21 mouse cellular contexts compared by ENCODE assay signal in the genomic region with DNA sequence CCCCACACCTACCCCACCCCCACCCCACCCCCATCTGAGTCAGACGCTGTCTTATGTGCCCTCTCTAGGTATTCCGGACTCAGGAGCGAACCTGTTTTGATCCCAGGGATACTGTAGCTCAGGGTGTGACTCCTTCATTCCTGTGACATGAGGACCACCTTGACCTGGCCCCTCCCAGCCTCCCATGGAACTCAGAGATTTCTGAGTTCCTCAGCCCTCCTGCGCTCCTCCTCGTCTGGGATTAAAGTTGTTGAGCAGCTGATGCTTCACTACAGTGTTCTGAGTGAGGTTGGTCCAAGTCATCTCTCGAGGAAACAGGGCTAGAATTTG. TPM values are rescaled to one million over a fixed set of nuclear protein-coding genes. Genes with fewer than 3 reads are reported as not detected.
DNase-seq lines count a peak whose midpoint lies in the region; ATAC-seq and TF ChIP-seq lines count a peak whose summit lies in the region.
"Had no signal": no experiment of that assay in that cellular context is flagged by ENCODE, and none has a peak within 500 bp of the region (broad histone marks: within the 10 kb centered on the region; RNA-seq: fewer than 3 reads in every experiment).

No protein-coding gene starts in this region.

- ATAC-seq in forebrain, embryonic 15.5 days (replicated peaks) = no peak
- no peak for ATAC-seq in forebrain, postnatal 0 days
- peak; percentile 41 for ATAC-seq in lung, postnatal 0 days
- ATAC-seq in embryonic facial prominence, embryonic 13.5 days (ENCODE audit: insufficient number of reproducible peaks, insufficient read depth, low FRiP score, low TSS enrichment, low read depth) = 0 out of 2 replicates have a peak, but pooled peaks have one; percentile 56
- no peak for ATAC-seq in hindbrain, embryonic 14.5 days (ENCODE audit: low FRiP score)
- ATAC-seq: activated CD4-positive, CD25-positive, alpha-beta regulatory T cell, adult 4 months; CD4-positive, CD25-positive, alpha-beta regulatory T cell, adult 4 months; Patski had no signal

- peaks cover 32% of the 10 kb centered on the region for H3K4me1 ChIP-seq in forebrain, embryonic 15.5 days
- no peaks in the 10 kb centered on the region for H3K4me1 ChIP-seq in forebrain, postnatal 0 days (ENCODE audit: insufficient read depth)
- no peaks in the 10 kb centered on the region for H3K4me1 ChIP-seq in lung, postnatal 0 days (ENCODE audit: insufficient read depth, low read depth, low read length)
- peaks cover 23% of the 10 kb centered on the region for H3K4me1 ChIP-seq in embryonic facial prominence, embryonic 13.5 days
- H3K4me1 ChIP-seq in hindbrain, embryonic 14.5 days (replicated peaks; ENCODE audit: control insufficient read depth, insufficient read depth, low read length) = peaks cover 36% of the 10 kb centered on the region

- DNase-seq in forebrain, postnatal 0 days = no peak
- DNase-seq in lung, postnatal 0 days (ENCODE audit: low spot score) = no peak
- no peak for DNase-seq in lung, postnatal 25 days (ENCODE audit: low spot score)
- DNase-seq in liver = no peak
- DNase-seq in hindbrain, embryonic 14.5 days (ENCODE audit: low spot score) = no peak
- DNase-seq: adrenal gland, adult 8-10 months; cerebellum, adult 18-20 months; gastrocnemius, postnatal 36 days; kidney, adult 11 months; kidney, postnatal 36 days; thymus, adult 18-20 months; thymus, postnatal 36 days had no signal

- no peak for TF ChIP-seq EP300 in lung, postnatal 0 days (IDR thresholded peaks at IDR 0.05)

- peak overlapping the region; percentile 64; the same call in 1 of the 2 replicates for H3K27ac ChIP-seq in forebrain, embryonic 15.5 days (replicated peaks)
- H3K27ac ChIP-seq in forebrain, postnatal 0 days (ENCODE audit: low read depth, low read length) = no peak overlapping the region
- H3K27ac ChIP-seq in lung, postnatal 0 days (ENCODE audit: low read length) = no peak overlapping the region
- no peak overlapping the region for H3K27ac ChIP-seq in embryonic facial prominence, embryonic 13.5 days
- no peak overlapping the region for H3K27ac ChIP-seq in hindbrain, embryonic 14.5 days
- H3K27ac ChIP-seq: kidney, embryonic 15.5 days had no signal

- TF ChIP-seq CTCF in forebrain, postnatal 0 days (IDR thresholded peaks at IDR 0.05; ENCODE audit: low read depth) = no peak
- TF ChIP-seq CTCF in lung, postnatal 0 days (IDR thresholded peaks at IDR 0.05) = no peak

- H3K9me3 ChIP-seq in forebrain, embryonic 15.5 days = no peaks in the 10 kb centered on the region
- peaks cover under 1% of the 10 kb centered on the region; the same call in 1 of the 2 replicates for H3K9me3 ChIP-seq in forebrain, postnatal 0 days (ENCODE audit: low read length)
- H3K9me3 ChIP-seq in lung, postnatal 0 days (ENCODE audit: low read length) = no peaks in the 10 kb centered on the region
- H3K9me3 ChIP-seq in embryonic facial prominence, embryonic 13.5 days = no peaks in the 10 kb centered on the region
- peaks cover under 1% of the 10 kb centered on the region; the same call in 1 of the 2 replicates for H3K9me3 ChIP-seq in hindbrain, embryonic 14.5 days (ENCODE audit: control insufficient read depth, low read length)
- H3K9me3 ChIP-seq: kidney, embryonic 15.5 days; neural tube, embryonic 13.5 days had no signal

- H3K9ac ChIP-seq in forebrain, embryonic 15.5 days (replicated peaks) = no peak overlapping the region
- H3K9ac ChIP-seq in forebrain, postnatal 0 days = no peak overlapping the region
- H3K9ac ChIP-seq in lung, postnatal 0 days (replicated peaks; ENCODE audit: low read depth) = no peak overlapping the region
- no peak overlapping the region for H3K9ac ChIP-seq in embryonic facial prominence, embryonic 13.5 days
- H3K9ac ChIP-seq in hindbrain, embryonic 14.5 days = no peak overlapping the region
- H3K9ac ChIP-seq: kidney, embryonic 15.5 days; neural tube, embryonic 13.5 days had no signal

- WGBS in forebrain, embryonic 15.5 days = 90% methylated on average over 6 of the region's 6 CpGs
- WGBS in forebrain, postnatal 0 days = 91% methylated on average over 6 of the region's 6 CpGs
- WGBS in lung, postnatal 0 days = 78% methylated on average over 6 of the region's 6 CpGs
- WGBS in embryonic facial prominence, embryonic 13.5 days = 64% methylated on average over 6 of the region's 6 CpGs
- WGBS in hindbrain, embryonic 14.5 days = 89% methylated on average over 6 of the region's 6 CpGs

- no peaks in the 10 kb centered on the region for H3K27me3 ChIP-seq in forebrain, embryonic 15.5 days
- H3K27me3 ChIP-seq in forebrain, postnatal 0 days (ENCODE audit: insufficient read depth, low read length) = no peaks in the 10 kb centered on the region
- H3K27me3 ChIP-seq in lung, postnatal 0 days (replicated peaks; ENCODE audit: insufficient read depth, low read length) = no peaks in the 10 kb centered on the region
- H3K27me3 ChIP-seq in embryonic facial prominence, embryonic 13.5 days = no peaks in the 10 kb centered on the region
- no peaks in the 10 kb centered on the region for H3K27me3 ChIP-seq in hindbrain, embryonic 14.5 days (ENCODE audit: control insufficient read depth, insufficient read depth, low read length)
- H3K27me3 ChIP-seq: kidney, embryonic 15.5 days; neural tube, embryonic 13.5 days; Patski had no signal

- H3K4me2 ChIP-seq in forebrain, embryonic 15.5 days (replicated peaks) = no peak overlapping the region
- no peak overlapping the region for H3K4me2 ChIP-seq in forebrain, postnatal 0 days (ENCODE audit: low read depth)
- no peak overlapping the region for H3K4me2 ChIP-seq in lung, postnatal 0 days (replicated peaks; ENCODE audit: low read depth, low read length)
- no peak overlapping the region for H3K4me2 ChIP-seq in embryonic facial prominence, embryonic 13.5 days
- no peak overlapping the region for H3K4me2 ChIP-seq in hindbrain, embryonic 14.5 days (replicated peaks)
- H3K4me2 ChIP-seq: kidney, embryonic 15.5 days; neural tube, embryonic 13.5 days had no signal

- H3K4me3 ChIP-seq in forebrain, embryonic 15.5 days = no peak overlapping the region
- H3K4me3 ChIP-seq in forebrain, postnatal 0 days (ENCODE audit: low read depth, low read length) = no peak overlapping the region
- H3K4me3 ChIP-seq in lung, postnatal 0 days (ENCODE audit: low read depth, low read length) = no peak overlapping the region
- H3K4me3 ChIP-seq in embryonic facial prominence, embryonic 13.5 days = no peak overlapping the region
- no peak overlapping the region for H3K4me3 ChIP-seq in hindbrain, embryonic 14.5 days (replicated peaks; ENCODE audit: low read length)
- H3K4me3 ChIP-seq: kidney, embryonic 15.5 days; myocyte; neural tube, embryonic 13.5 days had no signal

- no peaks in the 10 kb centered on the region for H3K36me3 ChIP-seq in forebrain, embryonic 15.5 days
- H3K36me3 ChIP-seq in forebrain, postnatal 0 days (ENCODE audit: insufficient read depth) = no peaks in the 10 kb centered on the region
- no peaks in the 10 kb centered on the region for H3K36me3 ChIP-seq in lung, postnatal 0 days (ENCODE audit: insufficient read depth, low read length)
- no peaks in the 10 kb centered on the region for H3K36me3 ChIP-seq in embryonic facial prominence, embryonic 13.5 days
- no peaks in the 10 kb centered on the region for H3K36me3 ChIP-seq in hindbrain, embryonic 14.5 days (replicated peaks; ENCODE audit: control insufficient read depth, insufficient read depth)
- H3K36me3 ChIP-seq: G1E; kidney, embryonic 15.5 days; neural tube, embryonic 13.5 days had no signal

RNA-seq across cellular contexts. Expression of a gene that starts 22.0 kb away (rescaled TPM):
- polyA plus RNA-seq in forebrain, embryonic 15.5 days (2015; fragmentation: Nextera tagmentation; extraction: Ambion mirVana) = 107 and 111 TPM in 2 replicates
- total RNA-seq in forebrain, postnatal 0 days (2014; rRNA removed) = 367 and 451 TPM in 2 replicates
- 142 and 179 TPM in 2 replicates for polyA plus RNA-seq in forebrain, postnatal 0 days (2015; fragmentation: Nextera tagmentation; extraction: Ambion mirVana)
- 43.6 and 48.7 TPM in 2 replicates for polyA plus RNA-seq in lung, postnatal 0 days (2015; fragmentation: Nextera tagmentation; extraction: Ambion mirVana)
- 21.5 and 51.2 TPM in 2 replicates for polyA plus RNA-seq in embryonic facial prominence, embryonic 13.5 days (2015; fragmentation: Nextera tagmentation; extraction: Ambion mirVana)
- 147 and 154 TPM in 2 replicates for polyA plus RNA-seq in hindbrain, embryonic 14.5 days (2014; fragmentation: Nextera tagmentation; extraction: Ambion mirVana)

Comparison
In these comparisons a context has a peak if more than half of its experiments do, and no peak if none do; other contexts are left out.
1. ATAC-seq: peak in lung, postnatal 0 days (single experiment) and embryonic facial prominence, embryonic 13.5 days (single experiment); none in forebrain, embryonic 15.5 days (single experiment), forebrain, postnatal 0 days (single experiment) and hindbrain, embryonic 14.5 days (single experiment).